Mouse (Mus musculus) neutrophil, adult 59 days (primary cell): ENCODE results near the gene Cops3. TPM values are rescaled to one million over a fixed set of nuclear protein-coding genes. Genes with fewer than 3 reads are reported as not detected.

Source experiments
- total RNA-seq, 2 experiments: library from RNA; stranded (reverse); gene quantifications; 1 replicate in 1 of 2; 2 replicates in 1 of 2; pipeline ENCODE4 v1.2.4; 2023

Cops3 gene
- 10 to 100 TPM; 47.1 to 51.5 TPM for total RNA-seq

DNA sequence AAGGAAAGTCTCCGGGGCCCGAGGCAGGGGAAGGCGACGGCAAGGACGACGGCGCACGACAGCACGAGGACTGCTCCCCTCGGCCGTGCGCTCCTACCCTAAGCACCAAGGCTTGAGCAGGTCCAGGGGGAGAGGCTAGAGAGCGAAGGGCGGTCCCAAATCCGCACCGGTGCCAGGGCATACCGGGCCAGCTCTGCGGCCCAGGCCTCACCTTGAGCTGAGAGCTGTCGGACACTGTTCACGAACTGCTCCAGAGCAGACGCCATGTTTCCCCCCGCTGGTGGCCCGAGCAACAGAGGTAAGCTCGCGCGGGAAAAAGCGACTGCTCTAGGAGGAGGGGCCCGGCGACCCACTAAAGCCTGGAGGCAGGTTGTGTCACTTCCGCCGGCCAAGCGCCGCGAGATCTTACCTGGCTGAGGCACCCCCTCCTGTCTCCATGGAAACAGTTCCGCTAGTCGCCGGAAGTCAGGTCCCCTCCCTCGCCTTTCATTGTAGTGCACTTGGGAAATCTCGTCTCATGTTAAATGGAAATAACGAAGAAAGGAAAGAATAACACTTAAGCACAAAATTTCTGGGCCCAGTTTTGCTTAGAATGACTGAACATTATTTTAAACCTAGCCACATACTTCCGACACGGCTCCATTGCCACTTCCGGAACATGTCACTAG, at the start of gene Cops3:
Gene Cops3 (minus strand): TSS at position 380 of the 668 bp plus-strand sequence.

DNA sequence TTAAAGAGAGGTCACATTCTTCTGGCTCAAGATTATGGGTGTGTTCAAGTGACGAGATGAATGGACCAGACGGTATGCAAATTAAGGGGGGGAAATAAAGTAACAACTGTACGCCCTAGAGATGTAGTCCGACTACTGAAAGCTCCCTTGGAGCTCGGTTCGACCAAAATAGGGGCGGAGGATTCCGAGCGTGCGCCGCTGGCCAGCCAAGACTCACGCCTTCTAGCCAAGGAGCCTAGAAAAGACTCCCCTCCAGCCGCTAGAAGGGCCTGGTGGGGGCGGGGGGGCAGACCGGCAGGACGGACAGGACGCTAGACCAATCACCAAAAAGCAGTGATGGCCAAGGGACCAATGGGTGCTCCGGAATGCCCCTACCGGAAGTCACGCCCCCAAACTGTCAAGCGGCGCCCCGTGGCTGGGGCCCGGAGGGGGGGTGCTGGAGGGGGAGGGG, 605 bp downstream of the Cops3 start, which contains the start of gene Nt5m:
Gene Nt5m (plus strand): TSS at position 440 of the 451 bp plus-strand sequence.

DNA sequence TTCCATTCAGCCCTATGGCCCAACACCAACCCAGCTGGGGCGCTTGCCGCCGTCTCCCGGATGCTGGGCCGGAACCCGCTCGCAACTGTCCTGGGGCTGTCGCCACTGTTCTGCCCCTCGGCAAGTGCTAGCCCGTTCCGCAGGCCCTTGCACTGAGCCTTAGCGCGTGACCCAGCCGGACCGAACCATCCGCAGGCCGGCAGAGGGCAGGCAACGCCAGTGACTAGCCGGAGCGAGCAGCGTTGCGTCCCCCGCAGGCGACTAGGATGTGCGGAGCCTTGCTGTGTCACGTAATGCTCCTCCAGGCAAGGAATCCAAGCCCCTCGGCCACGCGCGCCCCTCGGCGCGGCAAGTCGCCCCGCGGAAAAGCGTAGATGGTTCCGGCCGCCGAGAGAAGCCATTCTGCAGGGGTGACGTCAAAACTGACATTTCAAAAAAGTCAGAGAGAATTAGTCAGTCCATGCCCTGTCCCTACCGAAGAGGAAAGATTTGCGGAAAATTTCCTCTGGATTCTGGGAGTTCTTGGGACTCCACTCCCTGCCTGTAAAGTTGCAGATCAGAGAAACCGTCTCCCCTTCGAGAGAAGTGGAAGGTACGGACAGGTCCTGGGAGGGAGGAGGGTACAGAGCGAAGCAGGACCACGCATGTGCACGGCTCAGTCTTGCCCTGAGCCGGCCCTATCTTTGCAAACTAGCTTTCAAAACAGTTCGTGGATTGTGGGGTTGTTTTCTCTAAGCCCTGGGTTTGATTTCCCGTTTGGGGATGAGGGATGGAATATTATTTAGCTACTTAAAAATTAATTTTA, 29.8 kb downstream of the Cops3 start, which contains the start of gene Flcn:
Gene Flcn (minus strand): TSS at position 347 of the 805 bp plus-strand sequence.

DNA sequence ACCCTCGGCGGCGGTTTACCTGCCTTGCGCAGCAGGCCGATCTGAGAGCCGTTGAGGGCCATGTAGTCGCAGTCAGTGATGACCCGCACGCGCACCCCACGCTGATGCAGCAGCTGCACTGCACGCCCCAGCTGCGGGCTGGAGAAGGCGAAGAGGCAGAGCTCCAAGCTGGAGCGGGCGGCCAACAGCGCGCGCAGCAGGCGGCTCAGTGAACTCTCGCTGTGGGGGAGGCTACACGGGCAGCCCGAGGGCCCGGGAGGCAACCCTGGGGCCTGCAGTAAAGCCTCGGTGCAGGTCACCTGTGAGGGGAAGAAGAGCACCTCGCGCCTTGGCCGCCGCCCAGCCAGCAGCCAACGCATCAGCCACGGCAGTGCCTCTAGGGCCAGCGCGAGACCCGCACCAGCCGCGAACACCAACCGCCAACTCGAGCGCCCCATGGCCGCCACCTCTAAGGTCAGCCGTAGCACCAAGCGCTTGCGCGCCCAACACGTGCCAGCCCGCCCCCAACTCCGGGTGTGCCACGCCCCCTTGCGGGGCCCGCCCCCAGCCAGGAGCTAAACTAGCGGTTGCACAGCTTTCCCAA, 52.3 kb downstream of the Cops3 start, which contains the start of gene Pld6:
Gene Pld6 (minus strand): TSS at position 447 of the 583 bp plus-strand sequence.

Other genes with a start within 250 kb of the Cops3 start
- not detected for gene Olfr223, start 246.5 kb downstream of the Cops3 start, total RNA-seq
- 10 to 100 TPM; 47.2 to 49.8 TPM for gene Mprip, start 178.5 kb downstream of the Cops3 start, total RNA-seq
- gene Pld6, start 52.2 kb downstream of the Cops3 start, total RNA-seq: under 1 TPM in 1 of 2 experiments, not detected in 1; 0.33 TPM
- 10 to 100 TPM; 36.0 to 52.2 TPM for gene Flcn, start 29.8 kb downstream of the Cops3 start, total RNA-seq
- 1 to 10 TPM; 5.4 to 7.2 TPM for gene Nt5m, start 391 bp downstream of the Cops3 start, total RNA-seq
- gene Med9, start 108.4 kb upstream of the Cops3 start, total RNA-seq: 1 to 10 TPM; 5.2 to 6.6 TPM
- gene Rasd1, start 125.1 kb upstream of the Cops3 start, total RNA-seq: under 1 TPM in 1 of 2 experiments, not detected in 1; 0.22 TPM
- gene Pemt, start 206.7 kb upstream of the Cops3 start, total RNA-seq: 1 to 10 TPM; 1.6 to 2.3 TPM